Mouse (Mus musculus) testis, adult 2 months (tissue): ENCODE measurements around the gene Zranb1.

Source experiments
- CTCF ChIP-seq: fragments of 200-500 bp; IDR thresholded peaks from 2 replicates; pipeline ENCODE4 v1.5.1; 2012; ENCODE audit warnings: low read depth, mild to moderate bottlenecking, inconsistent platforms, low read length, moderate library complexity; ENCODE audit not compliant: control insufficient read depth, insufficient read depth, insufficient replicate concordance
- POLR2A ChIP-seq: fragments of 200-500 bp; IDR thresholded peaks from 2 replicates; pipeline ENCODE4 v1.6.1; 2012; ENCODE audit warnings: low read depth, mild to moderate bottlenecking, inconsistent platforms, low read length, moderate library complexity; ENCODE audit not compliant: control insufficient read depth

DNA sequence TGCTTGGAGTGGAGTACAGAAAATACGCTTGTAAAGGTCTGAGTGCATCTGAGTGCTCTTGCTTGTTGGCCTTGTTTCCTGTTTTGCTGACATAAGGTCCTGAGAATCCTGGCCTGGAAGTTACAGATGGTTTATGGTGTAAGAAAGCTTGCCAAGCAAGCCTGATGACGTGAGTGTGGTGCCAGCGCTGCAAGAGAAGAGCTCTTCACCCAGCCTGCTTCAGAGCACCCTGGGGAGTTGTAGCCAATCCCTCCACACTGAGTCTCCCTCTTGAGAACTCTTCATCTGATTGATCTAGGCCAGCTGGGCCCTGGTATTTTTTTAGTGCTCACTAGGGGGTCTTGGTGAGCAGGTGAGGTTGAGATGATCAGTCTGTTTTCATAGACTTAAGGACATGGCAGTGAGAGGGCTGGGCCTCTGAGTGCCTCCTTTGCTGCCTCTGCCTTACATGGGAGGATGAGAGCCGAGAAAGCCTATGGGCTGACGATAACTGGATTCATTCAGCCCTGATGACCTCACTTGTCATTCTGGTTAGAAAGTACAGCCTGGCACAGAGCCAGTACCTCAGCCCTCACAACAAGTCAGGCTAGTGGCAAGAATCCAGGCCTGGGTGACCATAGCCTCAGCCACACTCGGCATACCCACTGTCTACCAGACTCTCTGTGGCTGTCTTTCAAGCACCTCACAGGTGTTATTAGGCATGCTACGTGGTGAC lies 35.9 kb upstream of the Zranb1 start:
- no peak for TF ChIP-seq CTCF
- TF ChIP-seq POLR2A: no peak
